Mouse (Mus musculus): Measurements from ENCODE around the gene Slc4a8. TPM values are rescaled to one million over a fixed set of nuclear protein-coding genes. Genes with fewer than 3 reads are reported as not detected.
"Not testable (repeated sequence)": the region's sequence is repeated elsewhere in the genome, so short reads cannot be mapped to it uniquely, and the experiment has no call there.

The Slc4a8 gene
- polyA plus RNA-seq, 1 experiment = 0.91 TPM

GRCm38 (mm10) chr15:100754805-100755497 is 6.6 kb upstream of the Slc4a8 start:
- Histone ChIP-seq H3K4me1 (ENCODE audit: control insufficient read depth, insufficient read depth, insufficient read length, low read length) (no peaks in the 10 kb centered on the region), H3K4me3 (ENCODE audit: insufficient read depth, low read depth, low read length) (no peak overlapping the region)

DNA sequence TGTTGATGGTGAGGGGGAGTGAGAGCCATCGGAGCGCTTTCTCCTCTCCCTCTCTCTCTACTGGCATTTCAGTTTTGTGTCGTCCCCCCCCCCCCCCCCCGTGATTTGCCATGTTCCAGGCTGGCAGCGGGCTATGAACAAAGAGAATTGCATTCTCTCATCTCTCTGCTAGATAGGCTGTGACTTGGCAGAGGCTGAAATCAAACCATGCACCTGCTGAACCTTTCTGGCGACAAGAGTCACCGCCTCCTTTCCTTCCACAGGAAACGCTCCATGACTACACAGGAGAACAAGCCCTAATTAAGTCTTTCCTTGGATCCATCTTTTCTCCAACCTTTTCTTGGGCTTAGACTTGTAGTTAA is 6.1 kb upstream of the Slc4a8 start:
- Histone ChIP-seq H3K4me1 (ENCODE audit: control insufficient read depth, insufficient read depth, insufficient read length, low read length) (no peaks in the 10 kb centered on the region), H3K27ac (replicated peaks; ENCODE audit: low read depth, low read length) (no peak overlapping the region), H3K4me3 (ENCODE audit: insufficient read depth, low read depth, low read length) (no peak overlapping the region)

More at GRCm38 (mm10) chr15:100754805-100755497, 6.6 kb upstream of the Slc4a8 start:
- no peak overlapping the region for H3K27ac ChIP-seq (replicated peaks; ENCODE audit: low read depth, low read length)

- Histone ChIP-seq H3K4me1 (ENCODE audit: control insufficient read depth, insufficient read depth, insufficient read length, low read length) (no peaks in the 10 kb centered on the region), H3K4me3 (ENCODE audit: insufficient read depth, low read depth, low read length) (no peak overlapping the region), H3K27ac (replicated peaks; ENCODE audit: low read depth, low read length) (no peak overlapping the region)
Measured at GRCm38 (mm10) chr15:100755881-100756624, 5.5 kb upstream of the Slc4a8 start.

- Histone ChIP-seq H3K4me1 (ENCODE audit: control insufficient read depth, insufficient read depth, insufficient read length, low read length) (no peaks in the 10 kb centered on the region), H3K4me3 (ENCODE audit: insufficient read depth, low read depth, low read length) (no peak overlapping the region), H3K27ac (replicated peaks; ENCODE audit: low read depth, low read length) (no peak overlapping the region)
Measured at GRCm38 (mm10) chr15:100757527-100757978, 4.0 kb upstream of the Slc4a8 start.

DNA sequence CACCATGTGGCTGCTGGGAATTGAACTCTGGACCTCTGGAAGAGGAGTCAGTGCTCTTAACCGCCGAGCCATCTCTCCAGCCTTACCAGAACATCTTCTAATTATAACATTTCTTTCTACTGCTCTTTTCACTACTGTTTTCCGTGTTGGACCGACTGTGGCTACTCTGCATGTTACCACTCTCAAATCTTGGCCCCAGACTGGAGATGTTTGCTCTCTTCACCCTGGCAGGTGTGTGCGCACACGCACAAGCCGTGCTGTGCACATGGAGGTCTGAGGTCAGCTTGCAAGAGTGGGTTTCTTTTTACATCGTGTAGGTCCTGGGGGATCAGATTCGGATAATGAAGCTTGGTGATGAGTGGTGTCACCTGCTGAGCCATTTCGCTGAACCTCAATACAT is 2.3 kb upstream of the Slc4a8 start:
- no peak overlapping the region for H3K4me3 ChIP-seq (ENCODE audit: insufficient read depth, low read depth, low read length)
- no peak overlapping the region for H3K27ac ChIP-seq (replicated peaks; ENCODE audit: low read depth, low read length)
- H3K4me1 ChIP-seq (ENCODE audit: control insufficient read depth, insufficient read depth, insufficient read length, low read length) = no peaks in the 10 kb centered on the region

DNA sequence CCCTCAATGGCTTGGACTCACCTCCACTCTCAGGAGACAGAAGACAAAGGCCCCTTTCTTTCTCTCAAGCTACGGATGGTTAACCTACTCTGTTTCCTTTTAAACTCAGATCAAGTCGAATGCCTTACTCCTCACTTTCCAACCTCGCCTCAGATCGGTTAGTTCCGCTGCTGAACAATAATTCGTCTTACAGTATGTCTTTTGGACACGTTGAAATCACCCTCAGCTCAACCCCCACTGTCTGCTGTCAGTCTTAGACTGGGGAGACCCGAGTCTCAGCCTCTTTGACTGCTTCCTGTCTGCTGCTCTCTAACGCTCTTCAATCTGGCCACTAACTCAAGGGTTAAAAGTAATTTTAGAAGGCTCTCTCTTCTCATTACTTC is 520 bp upstream of the Slc4a8 start:
- H3K27ac ChIP-seq (replicated peaks; ENCODE audit: low read depth, low read length) = no peak overlapping the region
- no peak overlapping the region for H3K4me3 ChIP-seq (ENCODE audit: insufficient read depth, low read depth, low read length)
- H3K4me1 ChIP-seq (ENCODE audit: control insufficient read depth, insufficient read depth, insufficient read length, low read length) = no peaks in the 10 kb centered on the region

DNA sequence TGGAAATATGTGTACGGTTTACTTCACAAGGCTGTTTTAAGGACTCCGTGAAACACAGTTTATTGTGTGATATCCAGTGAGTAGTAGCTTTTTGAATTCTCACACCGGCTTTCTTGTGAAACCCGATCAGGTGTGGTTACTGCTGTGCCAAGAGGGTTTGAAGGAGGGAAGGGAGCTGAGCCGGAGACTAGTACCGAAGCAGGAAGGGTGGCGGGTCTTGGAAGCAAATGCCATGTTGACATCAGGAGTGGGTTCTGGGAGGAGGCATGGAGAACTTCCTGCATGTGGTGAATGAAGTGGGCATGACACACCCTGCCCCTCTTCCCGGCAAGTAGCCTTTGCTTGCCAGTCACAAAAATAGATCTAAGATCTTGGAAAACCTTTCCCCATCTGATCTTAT is 1.1 kb downstream of the Slc4a8 start:
- Histone ChIP-seq H3K27ac (replicated peaks; ENCODE audit: low read depth, low read length) (no peak overlapping the region), H3K4me3 (ENCODE audit: insufficient read depth, low read depth, low read length) (peak overlapping the region; percentile 61; the same call in 1 of the 2 replicates), H3K4me1 (ENCODE audit: control insufficient read depth, insufficient read depth, insufficient read length, low read length) (no peaks in the 10 kb centered on the region)

DNA sequence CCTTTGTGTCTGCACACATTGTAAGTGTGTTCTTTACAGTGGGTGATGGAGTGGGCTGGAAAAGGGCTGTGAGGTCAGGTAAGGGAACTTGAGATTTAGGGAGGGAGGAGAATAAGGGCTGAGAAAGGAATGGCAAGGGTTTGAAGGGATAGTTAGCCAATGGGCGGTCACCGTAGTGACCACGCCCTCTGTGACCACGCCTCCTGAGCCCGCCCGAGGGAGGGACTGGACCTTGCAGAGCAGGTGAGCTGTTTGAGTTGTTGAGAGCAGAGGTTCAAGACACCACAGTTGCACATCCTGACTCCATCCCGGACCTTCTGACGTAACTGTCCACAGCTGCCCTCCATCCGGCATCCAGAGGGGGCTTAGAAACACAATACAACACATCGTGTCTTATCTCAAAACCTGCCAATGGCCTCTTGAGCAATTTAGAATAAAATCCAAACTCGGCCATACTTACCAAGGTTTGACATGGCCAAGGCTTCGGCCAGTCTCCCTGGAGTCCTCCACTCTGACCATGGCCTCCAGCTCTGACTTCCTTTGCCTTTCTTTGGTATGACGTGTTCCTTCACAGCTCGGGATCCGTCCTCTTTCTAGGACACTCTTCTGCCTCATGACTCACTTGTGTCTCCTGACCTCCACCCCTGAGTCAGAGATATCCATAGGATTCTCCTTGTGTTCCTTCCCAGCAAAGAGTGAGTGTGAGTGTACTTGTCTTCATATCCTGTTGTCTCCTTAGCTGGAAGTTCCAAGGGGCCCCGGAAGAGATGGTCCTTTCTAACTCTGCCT is 2.8 kb downstream of the Slc4a8 start:
- H3K27ac ChIP-seq (replicated peaks; ENCODE audit: low read depth, low read length) = no peak overlapping the region
- no peak overlapping the region for H3K4me3 ChIP-seq (ENCODE audit: insufficient read depth, low read depth, low read length)
- no peaks in the 10 kb centered on the region for H3K4me1 ChIP-seq (ENCODE audit: control insufficient read depth, insufficient read depth, insufficient read length, low read length)

DNA sequence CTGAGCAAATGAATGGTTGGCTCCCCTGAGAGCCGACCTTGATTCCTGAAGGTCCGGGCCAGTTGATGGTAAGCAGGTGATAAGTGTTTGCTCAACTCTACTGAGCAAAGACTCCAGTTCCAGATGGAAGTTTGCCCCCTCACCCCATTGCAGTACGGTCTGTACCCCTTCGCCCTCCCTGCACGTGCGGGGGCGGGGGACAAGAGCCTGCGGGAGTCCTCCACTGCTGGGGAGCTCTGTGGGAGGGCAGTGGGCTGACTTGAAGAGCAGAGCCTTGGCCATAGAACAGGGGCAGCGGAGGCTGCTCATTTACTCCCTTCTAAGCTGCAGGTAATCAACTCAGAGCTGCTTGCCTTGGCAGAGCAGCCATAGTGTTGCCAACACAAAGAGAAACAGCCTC is 5.3 kb downstream of the Slc4a8 start:
- Histone ChIP-seq H3K4me3 (ENCODE audit: insufficient read depth, low read depth, low read length) (no peak overlapping the region), H3K27ac (replicated peaks; ENCODE audit: low read depth, low read length) (no peak overlapping the region), H3K4me1 (ENCODE audit: control insufficient read depth, insufficient read depth, insufficient read length, low read length) (no peaks in the 10 kb centered on the region)

DNA sequence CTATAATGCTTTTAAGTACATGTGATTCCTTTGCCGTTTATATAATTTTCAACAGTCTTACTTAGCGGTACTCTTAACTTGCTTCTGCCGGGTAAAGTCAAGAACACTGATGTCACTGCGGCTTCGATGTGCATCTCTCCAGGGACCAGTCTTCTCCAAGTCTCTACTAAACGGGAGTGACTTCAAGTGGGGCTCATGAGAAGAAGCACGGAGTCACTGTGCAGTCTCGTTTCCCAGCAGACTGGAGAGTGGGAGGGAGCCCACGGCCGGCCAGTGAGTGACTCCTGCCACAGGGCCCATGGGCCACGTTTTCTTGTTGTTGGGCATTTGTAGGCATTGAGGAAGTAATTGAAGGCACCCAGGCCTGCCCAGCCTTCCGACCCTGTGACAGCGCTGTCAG is 6.3 kb downstream of the Slc4a8 start:
- 0 out of 2 replicates have a peak overlapping the region, but pooled peaks have one; percentile 12 for H3K27ac ChIP-seq (replicated peaks; ENCODE audit: low read depth, low read length)
- H3K4me3 ChIP-seq (ENCODE audit: insufficient read depth, low read depth, low read length) = no peak overlapping the region
- H3K4me1 ChIP-seq (ENCODE audit: control insufficient read depth, insufficient read depth, insufficient read length, low read length) = no peaks in the 10 kb centered on the region

DNA sequence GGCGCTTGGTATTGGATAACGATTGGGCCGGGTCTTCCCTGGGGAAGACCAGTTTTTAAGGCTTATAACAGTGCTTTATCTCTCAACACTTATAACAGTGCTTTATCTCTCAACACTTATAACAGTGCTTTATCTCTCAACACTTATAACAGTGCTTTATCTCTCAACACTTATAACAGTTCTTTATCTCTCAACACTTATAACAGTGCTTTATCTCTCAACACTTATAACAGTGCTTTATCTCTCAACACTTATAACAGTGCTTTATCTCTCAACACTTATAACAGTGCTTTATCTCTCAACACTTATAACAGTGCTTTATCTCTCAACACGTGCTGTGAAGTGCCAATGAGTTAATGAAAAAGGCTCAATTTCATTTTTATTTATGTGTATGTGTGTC is 7.5 kb downstream of the Slc4a8 start:
- H3K4me3 ChIP-seq (ENCODE audit: insufficient read depth, low read depth, low read length); H3K27ac ChIP-seq (replicated peaks; ENCODE audit: low read depth, low read length); H3K4me1 ChIP-seq (ENCODE audit: control insufficient read depth, insufficient read depth, insufficient read length, low read length): not testable (repeated sequence)

DNA sequence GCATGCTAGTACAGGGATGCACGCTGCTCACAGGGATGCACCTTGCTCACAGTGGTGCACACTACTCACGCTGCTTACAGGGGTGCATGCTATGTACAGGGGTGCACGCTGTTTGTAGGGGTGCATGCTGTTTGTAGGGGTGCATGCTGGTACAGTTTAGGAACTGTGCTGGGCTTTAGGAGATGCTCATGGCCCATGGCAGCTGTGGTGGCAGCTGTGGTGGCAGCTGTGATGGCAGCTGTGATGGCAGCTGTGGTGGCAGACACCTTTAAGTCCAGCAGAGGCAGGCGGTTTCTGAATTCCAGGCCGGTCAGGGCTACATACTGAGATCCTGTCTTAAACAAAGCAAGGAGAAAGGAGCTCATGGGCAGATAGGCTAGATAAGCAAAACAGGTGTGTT is 8.8 kb downstream of the Slc4a8 start:
- Histone ChIP-seq H3K4me1 (ENCODE audit: control insufficient read depth, insufficient read depth, insufficient read length, low read length) (no peaks in the 10 kb centered on the region), H3K4me3 (ENCODE audit: insufficient read depth, low read depth, low read length) (no peak overlapping the region), H3K27ac (replicated peaks; ENCODE audit: low read depth, low read length) (no peak overlapping the region)

DNA sequence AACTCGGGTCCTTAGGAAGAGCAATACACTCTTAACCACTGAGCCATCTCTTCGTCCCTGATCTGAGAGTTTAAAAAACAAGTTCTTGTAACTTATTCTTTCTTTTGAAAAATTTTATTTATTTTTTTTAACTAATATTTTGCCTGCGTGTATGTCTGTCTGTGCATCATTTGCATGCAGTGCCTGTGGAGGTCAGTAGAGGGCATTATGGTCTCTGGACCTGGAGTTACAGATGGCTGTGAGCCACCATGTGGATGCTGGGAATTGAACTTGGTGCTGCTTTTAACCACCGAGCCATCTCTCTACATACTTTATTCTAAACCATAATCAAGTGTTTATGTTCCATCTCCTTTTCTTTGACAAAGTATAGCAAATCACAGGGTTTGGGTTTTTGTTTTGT is 11.1 kb downstream of the Slc4a8 start:
- no peaks in the 10 kb centered on the region for H3K4me1 ChIP-seq (ENCODE audit: control insufficient read depth, insufficient read depth, insufficient read length, low read length)
- H3K4me3 ChIP-seq (ENCODE audit: insufficient read depth, low read depth, low read length) = no peak overlapping the region

DNA sequence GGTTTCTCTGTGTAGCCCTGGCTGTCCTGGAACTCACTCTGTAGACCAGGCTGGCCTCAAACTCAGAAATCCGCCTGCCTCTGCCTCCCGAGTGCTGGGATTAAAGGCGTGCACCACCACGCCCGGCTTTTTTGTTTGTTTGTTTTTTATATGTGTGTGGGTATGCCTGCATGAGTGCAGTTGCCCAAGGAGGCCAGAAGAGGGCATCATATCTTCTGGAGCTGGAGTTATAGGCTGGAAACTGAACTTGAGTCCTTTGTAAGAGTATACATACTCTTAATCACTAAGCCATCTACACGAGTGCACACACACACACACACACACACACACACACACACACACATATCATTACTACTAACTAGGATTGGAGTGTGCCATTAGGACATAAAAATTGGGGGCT is 12.3 kb downstream of the Slc4a8 start:
- H3K4me3 ChIP-seq (ENCODE audit: insufficient read depth, low read depth, low read length) = not testable (repeated sequence)

More for the DNA sequence above, 11.1 kb downstream of the Slc4a8 start:
- H3K27ac ChIP-seq (replicated peaks; ENCODE audit: low read depth, low read length) = no peak overlapping the region

More for the DNA sequence above, 12.3 kb downstream of the Slc4a8 start:
- not testable (repeated sequence) for H3K27ac ChIP-seq (replicated peaks; ENCODE audit: low read depth, low read length); H3K4me1 ChIP-seq (ENCODE audit: control insufficient read depth, insufficient read depth, insufficient read length, low read length)

All from brown adipose tissue, adult 24 weeks (tissue).